In the genomic region with DNA sequence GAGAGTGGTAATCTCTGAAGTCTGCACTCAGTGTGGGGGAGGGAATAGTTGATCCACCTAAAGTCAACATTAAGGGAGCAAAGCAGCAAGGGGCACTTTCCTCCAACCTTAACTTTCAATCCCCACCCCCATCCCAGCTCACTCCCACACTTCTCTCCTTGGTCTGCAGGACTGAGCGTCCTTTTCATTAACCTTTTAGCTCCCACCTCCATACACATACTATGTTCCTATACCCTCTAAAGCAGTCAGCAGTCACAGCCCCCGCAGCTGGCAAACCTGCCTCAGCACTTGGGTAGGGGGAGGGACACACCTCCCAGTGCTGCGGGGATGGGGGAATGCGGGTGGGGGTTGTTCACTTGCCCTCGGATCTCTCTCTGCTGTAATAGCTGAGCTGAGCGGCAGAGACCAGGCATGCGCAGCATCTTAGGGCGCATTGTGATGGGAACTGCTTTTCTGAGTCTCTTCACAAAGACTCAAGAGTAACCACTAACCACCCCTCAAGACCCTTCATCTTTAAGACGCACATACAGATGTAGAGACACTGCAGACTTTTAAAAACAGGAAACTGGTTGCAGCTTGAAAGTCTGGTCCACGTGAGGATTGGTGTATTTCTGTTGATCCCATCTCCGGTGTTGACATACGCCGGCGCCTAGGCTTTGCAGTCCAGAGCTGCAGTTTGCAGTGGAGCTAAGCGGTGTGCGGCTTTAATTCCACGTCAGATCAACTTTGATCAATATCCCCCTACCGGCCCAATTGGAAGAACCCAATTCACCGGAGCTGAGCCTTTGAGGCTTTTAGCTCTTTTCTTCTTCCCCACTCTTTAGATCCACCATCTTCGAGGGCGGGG, we compare ENCODE assay signal across 8 mouse cellular contexts. TPM values are rescaled to one million over a fixed set of nuclear protein-coding genes. Genes with fewer than 3 reads are reported as not detected.
DNase-seq lines count a peak whose midpoint lies in the region; ATAC-seq and TF ChIP-seq lines count a peak whose summit lies in the region.

Gene Gria3, plus strand, starts transcription at position 797 of the 847 bp plus-strand sequence.

- no peaks in the 10 kb centered on the region for H3K9me3 ChIP-seq in forebrain, embryonic 13.5 days (replicated peaks)
- H3K9me3 ChIP-seq in intestine, postnatal 0 days (ENCODE audit: control insufficient read depth): no peaks in the 10 kb centered on the region
- no peaks in the 10 kb centered on the region for H3K9me3 ChIP-seq in neural tube, embryonic 15.5 days (replicated peaks)

- WGBS in forebrain, embryonic 13.5 days: 19% methylated on average over 21 of the region's 21 CpGs
- 15% methylated on average over 21 of the region's 21 CpGs for WGBS in intestine, postnatal 0 days
- 15% methylated on average over 21 of the region's 21 CpGs for WGBS in neural tube, embryonic 15.5 days

- peak; percentile 89 for ATAC-seq in forebrain, embryonic 13.5 days
- ATAC-seq in intestine, postnatal 0 days: no peak
- peak; percentile 81 for ATAC-seq in neural tube, embryonic 15.5 days (ENCODE audit: low FRiP score)
- no peak for ATAC-seq in inflammation-experienced regulatory T-cells, adult 6 months

- H3K4me2 ChIP-seq in forebrain, embryonic 13.5 days: peak within 1 kb of the TSS; percentile 70
- peak within 1 kb of the TSS; percentile 62 for H3K4me2 ChIP-seq in intestine, postnatal 0 days (replicated peaks; ENCODE audit: low read depth)
- peak within 1 kb of the TSS; percentile 66 for H3K4me2 ChIP-seq in neural tube, embryonic 15.5 days

- peak within 1 kb of the TSS; percentile 65 for H3K4me3 ChIP-seq in gastrocnemius, adult 2 months
- H3K4me3 ChIP-seq in forebrain, embryonic 13.5 days: peak within 1 kb of the TSS; percentile 46
- peak within 1 kb of the TSS; percentile 40 for H3K4me3 ChIP-seq in intestine, postnatal 0 days (ENCODE audit: low read depth, low read length)
- H3K4me3 ChIP-seq in neural tube, embryonic 15.5 days (replicated peaks): peak within 1 kb of the TSS; percentile 47

- H3K9ac ChIP-seq in forebrain, embryonic 13.5 days: peak within 1 kb of the TSS; percentile 61
- no peak within 1 kb of the TSS for H3K9ac ChIP-seq in intestine, postnatal 0 days (ENCODE audit: low read depth, low read length)
- peak within 1 kb of the TSS; percentile 44 for H3K9ac ChIP-seq in neural tube, embryonic 15.5 days (replicated peaks)

- H3K27me3 ChIP-seq in forebrain, embryonic 13.5 days: no peaks in the 10 kb centered on the region
- H3K27me3 ChIP-seq in intestine, postnatal 0 days (replicated peaks; ENCODE audit: control insufficient read depth, insufficient read depth, low read length): no peaks in the 10 kb centered on the region
- no peaks in the 10 kb centered on the region for H3K27me3 ChIP-seq in neural tube, embryonic 15.5 days (replicated peaks)

- H3K4me1 ChIP-seq in forebrain, embryonic 13.5 days: peaks cover 9% of the 10 kb centered on the region; the same call in 1 of the 2 replicates
- H3K4me1 ChIP-seq in intestine, postnatal 0 days (replicated peaks; ENCODE audit: control insufficient read depth, insufficient read depth, low read length): no peaks in the 10 kb centered on the region
- H3K4me1 ChIP-seq in neural tube, embryonic 15.5 days: peaks cover under 1% of the 10 kb centered on the region; the same call in 1 of the 2 replicates

- intact Hi-C loops in gastrocnemius, adult 2 months (cut with DNase I): no loop called here

- TF ChIP-seq CTCF in gastrocnemius, adult 2 months (IDR thresholded peaks at IDR 0.05): no peak
- TF ChIP-seq CTCF in intestine, postnatal 0 days (IDR thresholded peaks at IDR 0.05; ENCODE audit: low read depth): no peak

- H3K27ac ChIP-seq in gastrocnemius, adult 2 months: no peak within 1 kb of the TSS
- H3K27ac ChIP-seq in forebrain, embryonic 13.5 days: no peak within 1 kb of the TSS
- H3K27ac ChIP-seq in intestine, postnatal 0 days (ENCODE audit: low read depth, low read length): no peak within 1 kb of the TSS
- H3K27ac ChIP-seq in neural tube, embryonic 15.5 days (replicated peaks): peak within 1 kb of the TSS; percentile 63

- peak; percentile 14 for DNase-seq in gastrocnemius, adult 2 months
- DNase-seq in gastrocnemius, postnatal 25 days: no peak
- peak; percentile 42 to 73 for DNase-seq in adrenal gland, adult (ENCODE audit: inconsistent age in 2 of 2, low spot score in 1 of 2)
- DNase-seq in liver: peak; percentile 14

- H3K36me3 ChIP-seq in forebrain, embryonic 13.5 days (ENCODE audit: poor library complexity, severe bottlenecking): no peaks in the 10 kb centered on the region
- no peaks in the 10 kb centered on the region for H3K36me3 ChIP-seq in intestine, postnatal 0 days (ENCODE audit: control insufficient read depth, insufficient read depth)
- H3K36me3 ChIP-seq in neural tube, embryonic 15.5 days: no peaks in the 10 kb centered on the region

RNA-seq across cellular contexts. Expression of gene Gria3, which starts in this region (rescaled TPM):
- total RNA-seq in gastrocnemius, adult 2 months (2021): 1 to 10 TPM in 1 of 2 experiments, under 1 TPM in 1; 0.98 to 1.3 TPM
- total RNA-seq in gastrocnemius, postnatal 25 days (2021): 1 to 10 TPM; 2.0 to 2.3 TPM
- polyA plus RNA-seq in forebrain, embryonic 13.5 days (2015; fragmentation: Nextera tagmentation; extraction: Ambion mirVana): 6.9 and 7.5 TPM in 2 replicates
- 1.4 and 1.7 TPM in 2 replicates for polyA plus RNA-seq in intestine, postnatal 0 days (2015; fragmentation: Nextera tagmentation; extraction: Ambion mirVana)
- polyA plus RNA-seq in neural tube, embryonic 15.5 days (2015; fragmentation: Nextera tagmentation; extraction: Ambion mirVana): 17.6 and 19.1 TPM in 2 replicates
- polyA plus RNA-seq in inflammation-experienced regulatory T-cells, adult 6 months (2017; shearing (Covaris generic)): not detected

Comparison
In these comparisons a context has a peak if more than half of its experiments do, and no peak if none do; other contexts are left out.
1. ATAC-seq: peak in forebrain, embryonic 13.5 days (single experiment) and neural tube, embryonic 15.5 days (single experiment); none in intestine, postnatal 0 days (single experiment) and inflammation-experienced regulatory T-cells, adult 6 months (single experiment).
2. Peak in every context shown above with its lines, with median percentiles within 50 percentile points of each other: H3K4me3 ChIP-seq and H3K4me2 ChIP-seq.